Mouse (Mus musculus): ENCODE measurements around the gene Il20rb. TPM values are rescaled to one million over a fixed set of nuclear protein-coding genes. Genes with fewer than 3 reads are reported as not detected.

The Il20rb gene
- total RNA-seq (2015) (0.94 and 1.1 TPM in 2 replicates), total RNA-seq (2017) (1.7 TPM in 2 replicates)

GRCm38 (mm10) chr9:100486431-100486830 lies at the start of gene Il20rb:
Il20rb (minus strand) TSS chr9:100486788.
- ATAC-seq (replicated peaks; ENCODE audit: poor library complexity) = peak; percentile 57

- ATAC-seq (replicated peaks; ENCODE audit: poor library complexity) = no peak
Observed at GRCm38 (mm10) chr9:100535618-100536262, 49.2 kb upstream of the Il20rb start.

- no peak for ATAC-seq (replicated peaks; ENCODE audit: poor library complexity)
Observed at GRCm38 (mm10) chr9:100534686-100535085, 48.1 kb upstream of the Il20rb start.

GRCm38 (mm10) chr9:100532847-100533505 lies 46.4 kb upstream of the Il20rb start:
- peak; percentile 27; the same call in 1 of the 2 replicates for ATAC-seq (replicated peaks; ENCODE audit: poor library complexity)

GRCm38 (mm10) chr9:100531296-100531695 lies 44.7 kb upstream of the Il20rb start:
- no peak for ATAC-seq (replicated peaks; ENCODE audit: poor library complexity)

GRCm38 (mm10) chr9:100525225-100525624 lies 38.6 kb upstream of the Il20rb start:
- ATAC-seq (replicated peaks; ENCODE audit: poor library complexity) = no peak

GRCm38 (mm10) chr9:100522029-100522428 lies 35.4 kb upstream of the Il20rb start:
- ATAC-seq (replicated peaks; ENCODE audit: poor library complexity) = no peak

GRCm38 (mm10) chr9:100520586-100520985 lies 34.0 kb upstream of the Il20rb start:
- ATAC-seq (replicated peaks; ENCODE audit: poor library complexity) = peak; percentile 72

- ATAC-seq (replicated peaks; ENCODE audit: poor library complexity) = peak; percentile 31; the same call in 1 of the 2 replicates
Observed at GRCm38 (mm10) chr9:100520012-100520411, 33.4 kb upstream of the Il20rb start.

- peak; percentile 54 for ATAC-seq (replicated peaks; ENCODE audit: poor library complexity)
Observed at GRCm38 (mm10) chr9:100507581-100507980, 21.0 kb upstream of the Il20rb start.

- ATAC-seq (replicated peaks; ENCODE audit: poor library complexity) = no peak
Observed at GRCm38 (mm10) chr9:100506652-100507051, 20.1 kb upstream of the Il20rb start.

GRCm38 (mm10) chr9:100505498-100505897 lies 18.9 kb upstream of the Il20rb start:
- no peak for ATAC-seq (replicated peaks; ENCODE audit: poor library complexity)

- no peak for ATAC-seq (replicated peaks; ENCODE audit: poor library complexity)
Observed at GRCm38 (mm10) chr9:100493611-100494261, 7.1 kb upstream of the Il20rb start.

GRCm38 (mm10) chr9:100491424-100491823 lies 4.8 kb upstream of the Il20rb start:
- ATAC-seq (replicated peaks; ENCODE audit: poor library complexity) = no peak

GRCm38 (mm10) chr9:100488969-100489368 lies 2.4 kb upstream of the Il20rb start:
- ATAC-seq (replicated peaks; ENCODE audit: poor library complexity) = 0 out of 2 replicates have a peak, but pooled peaks have one; percentile 34

- ATAC-seq (replicated peaks; ENCODE audit: poor library complexity) = no peak
Observed at GRCm38 (mm10) chr9:100488056-100488713, 1.6 kb upstream of the Il20rb start.

- no peak for ATAC-seq (replicated peaks; ENCODE audit: poor library complexity)
Observed at GRCm38 (mm10) chr9:100483318-100483717, 3.3 kb downstream of the Il20rb start.

GRCm38 (mm10) chr9:100481626-100482025 lies 5.0 kb downstream of the Il20rb start:
- no peak for ATAC-seq (replicated peaks; ENCODE audit: poor library complexity)

GRCm38 (mm10) chr9:100474056-100474455 lies 12.5 kb downstream of the Il20rb start:
- no peak for ATAC-seq (replicated peaks; ENCODE audit: poor library complexity)

- ATAC-seq (replicated peaks; ENCODE audit: poor library complexity) = no peak
Observed at GRCm38 (mm10) chr9:100473361-100473760, 13.2 kb downstream of the Il20rb start.

- no peak for ATAC-seq (replicated peaks; ENCODE audit: poor library complexity)
Observed at GRCm38 (mm10) chr9:100472931-100473330, 13.7 kb downstream of the Il20rb start.

All from megakaryocyte progenitor cell, adult 5-6 weeks (primary cell).